Mouse (Mus musculus) liver, embryonic 14.5 days (tissue): ENCODE measurements around the gene Gm10775. TPM values are rescaled to one million over a fixed set of nuclear protein-coding genes. Genes with fewer than 3 reads are reported as not detected.

Experiments used
- ATAC-seq: fragments of 200-750 bp; cut with Nextera tagmentation; 2 replicates; pipeline ENCODE4 v1.8.0; 2017; ENCODE audit warnings: moderate number of reproducible peaks, mild to moderate bottlenecking, moderate library complexity; ENCODE audit not compliant: insufficient read depth
- DNase-seq, 3 experiments: peaks; one replicate each; pipeline ENCODE4 v3.0.0-alpha.2; 2012 to 2013; ENCODE audit warnings: low read depth in 3 of 3, low spot score in 3 of 3
- H3K27ac ChIP-seq: fragments of 300-500 bp; sonication (generic); 2 replicates; pipeline ENCODE4 v1.5.1; 2014; ENCODE audit warnings: moderate library complexity, mild to moderate bottlenecking, control low read depth, inconsistent platforms
- H3K27me3 ChIP-seq: fragments of 300-500 bp; sonication (generic); 2 replicates; pipeline ENCODE4 v1.6.1; 2014; ENCODE audit warnings: mild to moderate bottlenecking, low read length, moderate library complexity; ENCODE audit not compliant: control insufficient read depth, insufficient read depth
- H3K36me3 ChIP-seq: fragments of 300-500 bp; sonication (generic); replicated peaks from 2 replicates; pipeline ENCODE4 v1.6.1; 2014; ENCODE audit warnings: low read depth; ENCODE audit not compliant: control insufficient read depth, insufficient read depth
- H3K4me1 ChIP-seq, 2 experiments: fragments of 200-500 bp in 1 of 2; fragments of 300-500 bp in 1 of 2; sonication (generic) in 1 of 2; replicated peaks; 2 replicates each; pipeline ENCODE4 v1.6.1; 2012 to 2014; ENCODE audit warnings: antibody characterized with exemption in 1 of 2, inconsistent platforms in 1 of 2, low read length in 1 of 2; ENCODE audit not compliant: control insufficient read depth in 2 of 2, insufficient read depth in 2 of 2
- H3K4me2 ChIP-seq: fragments of 300-500 bp; sonication (generic); 2 replicates; pipeline ENCODE4 v1.6.1; 2014; ENCODE audit warnings: low read depth, mild to moderate bottlenecking, control low read depth, moderate library complexity
- H3K4me3 ChIP-seq, 2 experiments: fragments of 200-500 bp in 1 of 2; fragments of 300-500 bp in 1 of 2; sonication (generic) in 1 of 2; 2 replicates each; pipeline ENCODE4 v1.5.1; 2012 to 2014; ENCODE audit warnings: low read depth in 2 of 2, low read length in 2 of 2, mild to moderate bottlenecking in 2 of 2, control low read depth in 1 of 2, inconsistent platforms in 1 of 2, moderate library complexity in 1 of 2; ENCODE audit not compliant: insufficient read depth in 1 of 2
- H3K9ac ChIP-seq: fragments of 300-500 bp; sonication (generic); replicated peaks from 2 replicates; pipeline ENCODE4 v1.6.1; 2014; ENCODE audit warnings: mild to moderate bottlenecking, control low read depth, moderate library complexity
- H3K9me3 ChIP-seq: fragments of 300-500 bp; sonication (generic); 2 replicates; pipeline ENCODE4 v1.6.1; 2016; ENCODE audit warnings: low read length, mixed read lengths; ENCODE audit not compliant: control insufficient read depth
- CTCF ChIP-seq: IDR thresholded peaks from 2 replicates; pipeline ENCODE4 v1.5.1; 2016; ENCODE audit warnings: antibody characterized with exemption, low read depth, control low read depth
- EP300 ChIP-seq: IDR thresholded peaks from 2 replicates; pipeline ENCODE4 v1.6.1; 2016; ENCODE audit warnings: antibody characterized with exemption, low read depth
- WGBS: fragments of 180-500 bp; shearing (Covaris S2); extraction: QIAGEN DNeasy Blood & Tissue Kit; methylation state at CpG from one replicate; pipeline ENCODE4 v1.1.7; 2014; ENCODE audit not compliant: insufficient replicate concordance; 5-methylcytosine and 5-hydroxymethylcytosine counted together
- polyA plus RNA-seq, 2 experiments: library from polyadenylated mRNA; depleted of rRNA in 1 of 2; stranded (reverse) in 1 of 2; unstranded in 1 of 2; fragments of >200 nt; fragmentation: Nextera tagmentation in 1 of 2; extraction: Ambion mirVana in 1 of 2; gene quantifications; 2 replicates each; pipeline versions ENCODE4 v1.2.1 to v1.2.3; 2012 to 2014

Gene Gm10775
- polyA plus RNA-seq, 2 experiments: not detected

- 25% methylated on average over 36 of the region's 36 CpGs for WGBS
- Histone ChIP-seq H3K4me3 (no peak overlapping the region), H3K9me3 (peaks cover 12% of the 10 kb centered on the region), H3K9ac (no peak overlapping the region), H3K4me1 (no peaks in the 10 kb centered on the region), H3K36me3 (no peaks in the 10 kb centered on the region), H3K27ac (no peak overlapping the region), H3K4me2 (no peak overlapping the region), H3K27me3 (peaks cover 4% of the 10 kb centered on the region; the same call in 1 of the 2 replicates)
- ATAC-seq (0 out of 2 replicates have a peak, but pooled peaks have one; percentile 33), DNase-seq (no peak)
- no peak for TF ChIP-seq CTCF
- TF ChIP-seq EP300: no peak
Measured at GRCm38 (mm10) chr13:65258175-65258954, 974 bp upstream of the Gm10775 start.

DNA sequence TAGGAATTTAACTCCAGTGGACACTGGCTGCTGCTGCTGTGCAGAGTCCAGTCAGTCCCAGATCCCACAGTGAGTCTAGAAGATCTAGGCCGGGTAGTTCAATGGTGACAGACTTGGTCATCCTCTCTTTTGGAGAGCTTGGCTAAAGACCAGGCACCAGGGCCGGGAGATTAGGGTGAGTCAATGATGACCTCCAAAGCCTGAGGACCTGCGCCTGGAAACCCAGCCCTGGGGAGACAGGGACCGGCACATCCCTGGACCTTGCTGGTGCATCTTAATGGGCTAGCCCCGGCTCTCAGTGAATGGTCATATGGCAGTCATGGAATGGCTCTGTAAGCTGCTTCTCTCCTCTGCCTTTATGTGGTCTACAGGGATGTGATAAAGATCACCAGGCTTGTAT is 2.7 kb downstream of the Gm10775 start:
- WGBS: 77% methylated on average over 5 of the region's 5 CpGs
- peaks cover 12% of the 10 kb centered on the region for H3K9me3 ChIP-seq
- H3K36me3 ChIP-seq: no peaks in the 10 kb centered on the region
- DNase-seq (no peak), ATAC-seq (no peak)
- H3K27me3 ChIP-seq: peaks cover 4% of the 10 kb centered on the region; the same call in 1 of the 2 replicates
- no peak overlapping the region for H3K4me2 ChIP-seq
- TF ChIP-seq CTCF: no peak
- no peak for TF ChIP-seq EP300
- H3K4me1 ChIP-seq: no peaks in the 10 kb centered on the region
- H3K27ac ChIP-seq: no peak overlapping the region
- no peak overlapping the region for H3K4me3 ChIP-seq
- H3K9ac ChIP-seq: no peak overlapping the region

- peak overlapping the region; percentile 78 for H3K27ac ChIP-seq
- H3K9ac ChIP-seq: peak overlapping the region; percentile 84
- H3K4me3 ChIP-seq: peak overlapping the region; percentile 78 to 96
- no peaks in the 10 kb centered on the region for H3K27me3 ChIP-seq
- WGBS: 8% methylated on average over 9 of the region's 9 CpGs
- DNase-seq (no peak), ATAC-seq (peak; percentile 19; the same call in 1 of the 2 replicates)
- H3K9me3 ChIP-seq: no peaks in the 10 kb centered on the region
- no peaks in the 10 kb centered on the region for H3K36me3 ChIP-seq
- H3K4me2 ChIP-seq: peak overlapping the region; percentile 76
- H3K4me1 ChIP-seq: peaks cover 5 to 10% of the 10 kb centered on the region in 2 experiments
- no peak for TF ChIP-seq CTCF
- no peak for TF ChIP-seq EP300
Measured at GRCm38 (mm10) chr13:65277994-65278382, 18.6 kb downstream of the Gm10775 start.

DNA sequence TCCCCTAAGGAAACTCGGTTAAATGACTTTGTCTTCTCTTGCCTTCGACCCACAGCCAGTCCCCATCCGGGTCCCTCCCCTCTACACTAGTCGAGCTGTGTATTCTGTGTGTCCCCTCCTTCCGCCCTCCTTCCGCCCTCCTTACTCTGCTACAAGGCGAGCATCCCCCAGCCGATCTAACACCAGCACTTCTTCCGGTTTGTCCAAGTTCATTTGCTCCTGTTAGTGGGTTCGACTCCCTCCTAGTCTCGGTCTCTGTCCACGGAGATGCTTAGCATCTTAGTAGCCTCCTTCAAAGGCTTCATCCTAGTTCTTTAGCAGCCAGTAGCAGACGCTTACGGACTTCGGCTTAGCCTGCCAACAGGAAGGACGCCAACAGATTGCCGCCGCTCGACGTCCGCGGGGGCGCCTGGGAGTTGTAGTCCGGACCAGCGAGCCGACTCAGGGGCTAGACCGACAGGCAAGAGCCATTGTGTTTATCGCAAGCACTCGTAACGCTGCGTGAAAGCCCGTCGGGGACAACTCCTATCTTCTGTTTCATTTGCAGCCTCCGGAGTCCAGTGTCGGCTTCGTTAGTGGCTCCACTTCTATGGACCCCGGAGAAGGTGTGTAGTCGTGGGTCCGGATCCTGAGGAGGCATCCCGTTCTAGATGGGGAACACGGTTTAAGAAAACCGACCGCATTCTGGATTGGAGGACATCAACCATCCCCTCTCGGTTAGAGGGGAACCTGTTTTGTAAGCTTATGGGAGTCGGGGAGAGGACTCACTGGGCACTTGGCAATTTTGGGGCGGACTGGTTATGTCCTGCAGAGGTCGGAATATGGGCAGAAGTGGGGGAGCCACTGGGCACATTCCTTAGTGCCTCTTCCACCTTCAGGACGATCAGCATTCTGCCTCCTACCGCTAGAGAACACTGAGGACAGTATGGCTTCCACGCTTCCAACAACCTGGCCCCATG is 19.3 kb downstream of the Gm10775 start, which contains the start of gene Zfp369:
Gene Zfp369 (plus strand): TSS at position 432 of the 959 bp plus-strand sequence.
- H3K4me1 ChIP-seq: peaks cover 5 to 10% of the 10 kb centered on the region in 2 experiments
- no peaks in the 10 kb centered on the region for H3K36me3 ChIP-seq
- under 1% methylated on average over 50 of the region's 50 CpGs for WGBS
- peak within 1 kb of the TSS; percentile 84 for H3K9ac ChIP-seq
- H3K9me3 ChIP-seq: no peaks in the 10 kb centered on the region
- H3K27ac ChIP-seq: peak within 1 kb of the TSS; percentile 78
- DNase-seq (peak; percentile 77 to 85 (median 77)), ATAC-seq (peak; percentile 98)
- TF ChIP-seq EP300: no peak
- peak; percentile 41 for TF ChIP-seq CTCF
- no peaks in the 10 kb centered on the region for H3K27me3 ChIP-seq
- peak within 1 kb of the TSS; percentile 78 to 96 for H3K4me3 ChIP-seq
- H3K4me2 ChIP-seq: peak within 1 kb of the TSS; percentile 76

DNA sequence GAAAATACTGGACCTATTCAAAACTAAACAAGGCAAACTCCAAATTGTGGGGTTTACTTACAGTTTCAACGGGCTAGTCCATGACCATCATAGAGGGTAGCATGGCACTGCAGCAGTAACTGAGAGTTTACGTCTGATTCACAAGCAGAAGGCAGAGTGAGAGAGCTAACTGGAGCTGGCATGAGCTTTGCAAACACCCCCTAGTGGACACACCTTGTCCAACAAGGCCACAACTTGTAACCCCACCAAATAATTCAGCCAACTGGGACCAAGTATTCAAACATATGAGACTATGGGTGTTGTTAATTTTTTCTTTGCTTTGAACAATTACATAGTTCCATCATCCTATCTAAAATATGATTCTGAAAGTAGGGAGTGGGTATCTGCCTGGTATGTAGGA is 27.4 kb downstream of the Gm10775 start:
- no peaks in the 10 kb centered on the region for H3K27me3 ChIP-seq
- DNase-seq (no peak), ATAC-seq (no peak)
- no peak overlapping the region for H3K4me2 ChIP-seq
- H3K36me3 ChIP-seq: peaks cover 4% of the 10 kb centered on the region
- H3K27ac ChIP-seq: no peak overlapping the region
- no peak overlapping the region for H3K4me3 ChIP-seq
- no peaks in the 10 kb centered on the region; the same call in none of the 2 replicates for H3K9me3 ChIP-seq
- 77% methylated on average over 2 of the region's 2 CpGs for WGBS
- no peak overlapping the region for H3K9ac ChIP-seq
- no peaks in the 10 kb centered on the region for H3K4me1 ChIP-seq
- TF ChIP-seq CTCF: peak; percentile 45
- TF ChIP-seq EP300: no peak
